Mouse (Mus musculus): Measurements from ENCODE around the gene Rexo5. TPM values are rescaled to one million over a fixed set of nuclear protein-coding genes. Genes with fewer than 3 reads are reported as not detected.

The Rexo5 gene
- polyA plus RNA-seq, 1 experiment, result 9.6 TPM

- H3K27ac ChIP-seq (ENCODE audit: control insufficient read depth, insufficient read depth, low read length), result no peak overlapping the region
- 79% methylated on average over 4 of the region's 4 CpGs for WGBS
- H3K27me3 ChIP-seq (ENCODE audit: control insufficient read depth, insufficient read depth, low read length), result no peaks in the 10 kb centered on the region
- no peak for DNase-seq
- no peak for TF ChIP-seq POLR2A (IDR thresholded peaks at IDR 0.05; ENCODE audit: control insufficient read depth, extremely low read depth, insufficient read depth, low read length, poor library complexity)
- no peak for TF ChIP-seq CTCF (IDR thresholded peaks at IDR 0.05; ENCODE audit: borderline replicate concordance, control insufficient read depth, extremely low read depth, insufficient read depth, low read length, poor library complexity)
- H3K4me1 ChIP-seq (replicated peaks; ENCODE audit: control insufficient read depth, insufficient read depth, low read length), result no peaks in the 10 kb centered on the region
- H3K36me3 ChIP-seq (ENCODE audit: control insufficient read depth, insufficient read depth, low read length), result no peaks in the 10 kb centered on the region
- no peak overlapping the region for H3K4me3 ChIP-seq (ENCODE audit: control insufficient read depth, insufficient read depth, low read length)
These were observed 78.4 kb downstream of the Rexo5 start for GRCm38 (mm10) chr7:119872204-119872603.

GRCm38 (mm10) chr7:119873050-119873449, 79.2 kb downstream of the Rexo5 start:
- 81% methylated on average over 2 of the region's 2 CpGs for WGBS
- Histone ChIP-seq H3K27me3 (ENCODE audit: control insufficient read depth, insufficient read depth, low read length) (no peaks in the 10 kb centered on the region), H3K36me3 (ENCODE audit: control insufficient read depth, insufficient read depth, low read length) (no peaks in the 10 kb centered on the region), H3K27ac (ENCODE audit: control insufficient read depth, insufficient read depth, low read length) (no peak overlapping the region), H3K4me3 (ENCODE audit: control insufficient read depth, insufficient read depth, low read length) (no peak overlapping the region), H3K4me1 (replicated peaks; ENCODE audit: control insufficient read depth, insufficient read depth, low read length) (no peaks in the 10 kb centered on the region)
- no peak for DNase-seq
- TF ChIP-seq CTCF (IDR thresholded peaks at IDR 0.05; ENCODE audit: borderline replicate concordance, control insufficient read depth, extremely low read depth, insufficient read depth, low read length, poor library complexity), result no peak
- no peak for TF ChIP-seq POLR2A (IDR thresholded peaks at IDR 0.05; ENCODE audit: control insufficient read depth, extremely low read depth, insufficient read depth, low read length, poor library complexity)

GRCm38 (mm10) chr7:119875776-119876440, 82.1 kb downstream of the Rexo5 start:
- Histone ChIP-seq H3K4me1 (replicated peaks; ENCODE audit: control insufficient read depth, insufficient read depth, low read length) (no peaks in the 10 kb centered on the region), H3K36me3 (ENCODE audit: control insufficient read depth, insufficient read depth, low read length) (no peaks in the 10 kb centered on the region), H3K27me3 (ENCODE audit: control insufficient read depth, insufficient read depth, low read length) (no peaks in the 10 kb centered on the region), H3K27ac (ENCODE audit: control insufficient read depth, insufficient read depth, low read length) (no peak overlapping the region), H3K4me3 (ENCODE audit: control insufficient read depth, insufficient read depth, low read length) (no peak overlapping the region)
- TF ChIP-seq CTCF (IDR thresholded peaks at IDR 0.05; ENCODE audit: borderline replicate concordance, control insufficient read depth, extremely low read depth, insufficient read depth, low read length, poor library complexity), result no peak
- TF ChIP-seq POLR2A (IDR thresholded peaks at IDR 0.05; ENCODE audit: control insufficient read depth, extremely low read depth, insufficient read depth, low read length, poor library complexity), result no peak
- no peak for DNase-seq
- 89% methylated on average over 3 of the region's 3 CpGs for WGBS

GRCm38 (mm10) chr7:119879171-119879570, 85.4 kb downstream of the Rexo5 start:
- no peak for TF ChIP-seq CTCF (IDR thresholded peaks at IDR 0.05; ENCODE audit: borderline replicate concordance, control insufficient read depth, extremely low read depth, insufficient read depth, low read length, poor library complexity)
- TF ChIP-seq POLR2A (IDR thresholded peaks at IDR 0.05; ENCODE audit: control insufficient read depth, extremely low read depth, insufficient read depth, low read length, poor library complexity), result no peak
- Histone ChIP-seq H3K4me3 (ENCODE audit: control insufficient read depth, insufficient read depth, low read length) (no peak overlapping the region), H3K4me1 (replicated peaks; ENCODE audit: control insufficient read depth, insufficient read depth, low read length) (no peaks in the 10 kb centered on the region), H3K27ac (ENCODE audit: control insufficient read depth, insufficient read depth, low read length) (no peak overlapping the region), H3K36me3 (ENCODE audit: control insufficient read depth, insufficient read depth, low read length) (no peaks in the 10 kb centered on the region), H3K27me3 (ENCODE audit: control insufficient read depth, insufficient read depth, low read length) (no peaks in the 10 kb centered on the region)
- no peak for DNase-seq
- WGBS, result 88% methylated on average over 4 of the region's 4 CpGs

- WGBS, result 95% methylated on average over 5 of the region's 5 CpGs
- Histone ChIP-seq H3K27me3 (ENCODE audit: control insufficient read depth, insufficient read depth, low read length) (no peaks in the 10 kb centered on the region), H3K4me1 (replicated peaks; ENCODE audit: control insufficient read depth, insufficient read depth, low read length) (no peaks in the 10 kb centered on the region), H3K4me3 (ENCODE audit: control insufficient read depth, insufficient read depth, low read length) (no peak overlapping the region), H3K36me3 (ENCODE audit: control insufficient read depth, insufficient read depth, low read length) (no peaks in the 10 kb centered on the region), H3K27ac (ENCODE audit: control insufficient read depth, insufficient read depth, low read length) (no peak overlapping the region)
- DNase-seq, result no peak
- TF ChIP-seq POLR2A (IDR thresholded peaks at IDR 0.05; ENCODE audit: control insufficient read depth, extremely low read depth, insufficient read depth, low read length, poor library complexity) (no peak), CTCF (IDR thresholded peaks at IDR 0.05; ENCODE audit: borderline replicate concordance, control insufficient read depth, extremely low read depth, insufficient read depth, low read length, poor library complexity) (no peak)
These were observed 86.5 kb downstream of the Rexo5 start for GRCm38 (mm10) chr7:119880345-119880744.

GRCm38 (mm10) chr7:119881229-119881628, 87.4 kb downstream of the Rexo5 start:
- Histone ChIP-seq H3K27me3 (ENCODE audit: control insufficient read depth, insufficient read depth, low read length) (no peaks in the 10 kb centered on the region), H3K4me3 (ENCODE audit: control insufficient read depth, insufficient read depth, low read length) (no peak overlapping the region), H3K27ac (ENCODE audit: control insufficient read depth, insufficient read depth, low read length) (no peak overlapping the region), H3K4me1 (replicated peaks; ENCODE audit: control insufficient read depth, insufficient read depth, low read length) (no peaks in the 10 kb centered on the region), H3K36me3 (ENCODE audit: control insufficient read depth, insufficient read depth, low read length) (no peaks in the 10 kb centered on the region)
- 97% methylated on average over 2 of the region's 2 CpGs for WGBS
- DNase-seq, result no peak
- no peak for TF ChIP-seq POLR2A (IDR thresholded peaks at IDR 0.05; ENCODE audit: control insufficient read depth, extremely low read depth, insufficient read depth, low read length, poor library complexity)
- no peak for TF ChIP-seq CTCF (IDR thresholded peaks at IDR 0.05; ENCODE audit: borderline replicate concordance, control insufficient read depth, extremely low read depth, insufficient read depth, low read length, poor library complexity)

- H3K4me3 ChIP-seq (ENCODE audit: control insufficient read depth, insufficient read depth, low read length), result no peak overlapping the region
- 95% methylated on average over 4 of the region's 4 CpGs for WGBS
- H3K36me3 ChIP-seq (ENCODE audit: control insufficient read depth, insufficient read depth, low read length), result no peaks in the 10 kb centered on the region
- no peaks in the 10 kb centered on the region for H3K4me1 ChIP-seq (replicated peaks; ENCODE audit: control insufficient read depth, insufficient read depth, low read length)
- no peak for TF ChIP-seq CTCF (IDR thresholded peaks at IDR 0.05; ENCODE audit: borderline replicate concordance, control insufficient read depth, extremely low read depth, insufficient read depth, low read length, poor library complexity)
- no peaks in the 10 kb centered on the region for H3K27me3 ChIP-seq (ENCODE audit: control insufficient read depth, insufficient read depth, low read length)
- DNase-seq, result no peak
- H3K27ac ChIP-seq (ENCODE audit: control insufficient read depth, insufficient read depth, low read length), result no peak overlapping the region
These were observed 94.1 kb downstream of the Rexo5 start for GRCm38 (mm10) chr7:119887887-119888286.
